Mouse (Mus musculus) retina, postnatal 1 day (tissue): ENCODE data around the gene Cul5.
A peak's percentile ranks its signal among the peaks of the same experiment; 100 is the strongest.

Experiments
- DNase-seq: peaks from one replicate; pipeline ENCODE4 v3.0.0-alpha.2; 2012

Cul5 gene

DNA sequence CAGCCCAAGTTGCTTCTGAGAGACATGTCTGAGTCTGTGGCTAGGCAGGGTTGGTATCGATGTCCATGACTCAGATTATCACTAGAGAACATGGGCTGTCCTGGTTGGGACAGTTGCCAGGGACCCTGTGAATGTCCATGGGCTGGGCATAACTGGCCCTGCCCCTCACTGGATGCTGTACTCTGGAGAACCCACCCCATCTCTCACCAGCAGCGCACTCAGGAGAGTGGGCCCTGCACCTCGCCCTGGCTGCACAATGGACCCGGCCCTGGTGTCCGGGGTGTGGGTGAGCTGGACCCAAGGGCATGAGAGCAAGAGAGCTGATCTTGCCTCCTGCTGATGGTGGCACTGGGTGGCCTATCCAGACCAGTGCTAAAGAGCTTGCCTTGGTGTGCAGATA, 64.9 kb downstream of the Cul5 start:
- DNase-seq, result no peak

DNA sequence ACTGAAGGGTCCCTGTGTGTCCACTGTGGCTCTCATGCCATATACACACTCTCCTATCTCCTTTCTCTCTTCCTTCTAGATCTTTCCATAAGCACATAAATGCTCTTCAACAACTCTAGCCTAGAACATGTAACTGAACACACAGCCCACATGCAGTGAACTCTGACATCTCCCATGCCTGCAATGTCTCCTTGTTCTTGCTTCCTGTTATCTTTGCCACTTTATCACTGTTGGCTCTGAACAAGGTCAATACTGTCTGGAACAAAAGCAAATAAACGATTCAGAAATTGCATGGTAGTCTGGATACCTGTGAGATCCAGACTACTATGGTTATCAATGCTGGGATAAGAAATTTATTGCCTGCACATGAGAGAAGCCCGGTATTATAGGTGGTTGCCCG, 66.0 kb downstream of the Cul5 start:
- no peak for DNase-seq

DNA sequence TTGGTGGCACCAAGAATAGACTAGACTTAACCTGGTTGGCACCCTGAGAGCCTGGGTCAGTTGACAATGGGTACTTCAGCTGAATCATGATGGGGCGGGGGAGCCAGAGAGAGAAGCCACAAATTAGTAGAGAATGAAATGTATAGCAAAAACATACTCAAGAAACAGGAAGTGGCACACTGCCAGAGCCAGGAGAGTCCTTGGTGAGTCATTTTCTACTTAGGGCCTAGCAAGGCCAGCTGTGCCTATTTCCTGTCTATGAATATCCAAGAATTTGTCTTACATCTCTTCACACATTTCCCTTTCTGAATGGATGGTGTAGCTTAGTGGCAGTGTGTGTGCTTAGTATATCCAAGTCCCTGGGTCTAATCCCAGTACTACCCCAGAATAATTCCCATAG, 66.4 kb downstream of the Cul5 start:
- no peak for DNase-seq

DNA sequence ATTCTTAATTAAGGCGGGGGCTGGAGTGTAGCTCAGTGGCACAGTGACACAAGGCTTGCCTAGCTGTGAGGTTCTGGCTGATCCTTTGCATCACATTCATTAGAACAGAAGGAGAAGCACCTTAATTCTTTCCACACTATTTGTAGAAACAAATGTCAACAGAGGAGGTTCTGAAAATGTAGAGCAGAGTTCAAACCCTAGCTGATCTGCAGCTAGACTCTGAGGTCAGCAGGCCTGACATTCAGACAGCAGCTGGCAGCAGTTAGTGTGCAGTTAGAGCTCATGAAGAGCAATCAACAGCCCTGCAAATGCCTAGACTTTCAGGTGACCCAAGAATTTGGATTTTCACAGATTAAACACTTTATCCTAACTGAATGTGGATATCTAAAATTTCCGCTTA, 68.3 kb downstream of the Cul5 start:
- no peak for DNase-seq

DNA sequence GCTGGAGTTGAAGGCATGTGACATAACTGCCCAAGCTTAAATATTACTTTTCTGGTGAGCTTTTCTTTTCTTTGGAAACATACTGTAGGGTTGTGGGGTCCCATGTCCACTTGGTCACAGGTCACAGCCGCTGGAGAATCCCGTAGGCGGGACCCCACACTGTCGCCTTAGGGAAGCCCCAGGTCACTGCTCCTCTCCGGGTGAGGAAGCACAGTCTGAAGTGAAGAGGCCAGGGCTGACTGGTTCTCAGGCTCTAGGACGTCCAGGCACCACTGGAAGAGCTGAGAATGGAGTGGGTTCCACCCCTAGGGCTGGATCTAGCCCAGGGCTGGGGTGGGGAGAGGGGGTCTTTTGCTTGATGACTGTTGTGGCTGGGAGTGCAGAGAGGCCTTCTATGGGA, 71.2 kb downstream of the Cul5 start:
- DNase-seq, result no peak

DNA sequence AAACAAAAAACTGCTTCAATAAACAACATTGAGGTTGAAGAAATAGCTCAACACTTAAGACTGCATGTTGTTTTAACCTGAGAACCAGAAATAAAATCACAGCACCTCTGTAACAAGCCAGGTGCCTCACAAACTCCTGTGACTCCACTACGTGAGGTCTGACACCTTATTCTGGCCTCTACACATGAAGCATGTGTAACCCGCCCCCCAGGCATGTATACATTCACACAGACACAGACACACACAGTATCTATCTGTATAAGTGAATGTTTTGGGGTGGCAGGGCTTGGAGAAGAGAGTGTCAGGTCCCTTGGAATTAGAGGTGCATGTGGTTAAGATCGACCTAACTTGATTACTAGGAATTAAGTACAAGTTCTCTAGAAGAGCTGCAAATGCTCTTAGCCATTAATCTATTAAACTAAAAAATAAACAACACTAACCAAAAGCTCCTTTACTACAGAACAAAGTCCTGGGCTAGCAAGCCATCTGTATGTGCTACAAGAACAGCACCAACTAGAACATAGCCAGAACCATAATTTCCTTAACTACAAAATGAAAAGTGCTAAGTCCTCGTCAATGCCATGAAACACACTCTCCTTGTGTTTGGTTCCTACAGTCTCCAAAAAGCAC, 72.7 kb downstream of the Cul5 start:
- DNase-seq, result no peak

DNA sequence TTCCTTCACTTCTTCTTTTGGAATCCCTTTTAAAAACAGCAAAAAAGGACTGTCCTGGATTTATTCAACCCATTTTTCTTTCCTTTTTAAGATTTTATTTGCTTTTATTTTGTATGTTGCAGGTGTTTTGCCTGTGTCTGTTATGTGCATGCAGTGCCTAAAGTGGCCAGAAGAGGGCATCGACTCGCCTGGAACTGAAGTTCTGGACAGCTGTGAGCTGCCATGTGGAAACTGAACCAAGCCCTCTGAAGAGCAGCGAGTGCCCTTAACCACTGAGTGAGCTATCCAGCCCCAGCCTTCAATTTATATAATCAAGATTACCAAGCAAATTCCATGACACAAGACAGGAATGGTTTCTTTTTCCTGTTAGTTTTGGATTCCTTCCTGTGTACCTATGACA, 75.0 kb downstream of the Cul5 start:
- DNase-seq, result peak; percentile 81

DNA sequence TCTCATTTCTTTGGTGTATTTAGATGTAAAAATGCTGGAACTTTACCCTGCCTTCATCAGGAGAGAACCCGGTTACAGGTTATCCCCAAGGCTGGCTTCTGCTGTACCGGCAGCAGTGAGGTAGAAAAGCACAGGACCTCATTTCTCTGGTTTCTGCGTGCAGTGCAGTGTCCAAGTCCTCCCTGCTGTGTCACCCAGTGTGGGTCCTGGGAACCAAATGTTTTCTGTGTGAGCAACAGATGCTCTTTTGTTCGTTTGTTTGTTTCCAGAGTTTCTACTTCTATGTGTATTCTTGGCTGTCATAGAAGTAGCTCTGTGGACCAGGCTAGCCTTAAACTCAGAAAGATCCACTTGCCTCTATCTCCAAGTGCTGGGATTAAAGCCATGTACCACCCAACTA, 87.9 kb downstream of the Cul5 start:
- DNase-seq, result no peak

DNA sequence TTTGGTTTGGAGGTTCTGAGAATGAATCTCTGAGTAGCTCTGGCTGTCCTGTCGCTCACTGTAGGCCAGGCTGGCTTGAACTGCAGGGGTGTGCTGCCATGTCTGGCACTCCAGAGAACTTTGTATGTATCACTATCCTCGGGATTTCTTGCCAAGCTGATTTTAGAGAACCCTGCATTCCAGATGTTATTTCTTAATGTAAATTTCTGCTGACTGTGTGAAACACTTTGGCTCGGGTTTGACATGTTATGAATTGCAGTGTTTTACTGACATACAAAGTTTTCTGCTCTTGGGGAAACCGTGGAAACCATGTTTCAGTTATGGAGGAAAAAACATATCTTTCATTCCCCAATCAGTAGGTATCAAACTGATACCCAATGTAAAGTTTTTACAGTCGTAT, 94.1 kb downstream of the Cul5 start:
- no peak for DNase-seq

DNA sequence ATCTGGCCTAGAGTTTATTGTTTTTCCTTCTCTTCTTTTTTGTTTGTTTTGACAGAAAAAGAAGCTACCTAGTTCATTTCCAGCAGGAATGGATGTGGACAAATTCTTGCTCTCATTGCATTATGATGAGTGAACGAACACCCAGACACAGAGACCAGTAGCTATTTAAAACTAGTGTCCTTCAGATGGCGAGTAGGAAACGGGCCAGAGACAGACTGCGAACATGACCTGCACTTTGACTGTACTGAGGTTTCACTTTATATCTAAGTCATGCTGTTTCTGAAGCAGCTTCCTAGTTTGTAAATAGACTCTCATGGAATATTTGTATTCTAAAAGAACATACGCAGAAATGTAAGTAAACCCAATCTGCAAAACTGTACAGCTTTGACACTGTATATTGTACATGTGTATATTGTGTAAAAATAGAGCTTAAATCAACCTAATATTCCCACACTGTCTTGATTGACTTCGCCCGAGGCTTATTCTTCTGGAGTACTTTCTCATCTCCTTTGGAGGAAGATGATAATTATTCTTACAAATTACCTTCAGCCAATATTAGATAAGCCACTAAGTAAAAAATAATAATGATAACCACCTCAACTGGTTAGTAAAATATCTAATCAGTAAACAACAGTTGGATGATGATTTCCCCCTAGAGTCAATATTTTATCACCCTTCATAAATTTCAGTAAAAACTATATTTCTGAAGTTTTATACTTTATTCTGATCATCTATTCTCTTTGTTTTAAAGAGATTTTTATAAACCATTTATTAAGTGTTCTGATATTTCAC, 97.1 kb downstream of the Cul5 start:
- no peak for DNase-seq

DNA sequence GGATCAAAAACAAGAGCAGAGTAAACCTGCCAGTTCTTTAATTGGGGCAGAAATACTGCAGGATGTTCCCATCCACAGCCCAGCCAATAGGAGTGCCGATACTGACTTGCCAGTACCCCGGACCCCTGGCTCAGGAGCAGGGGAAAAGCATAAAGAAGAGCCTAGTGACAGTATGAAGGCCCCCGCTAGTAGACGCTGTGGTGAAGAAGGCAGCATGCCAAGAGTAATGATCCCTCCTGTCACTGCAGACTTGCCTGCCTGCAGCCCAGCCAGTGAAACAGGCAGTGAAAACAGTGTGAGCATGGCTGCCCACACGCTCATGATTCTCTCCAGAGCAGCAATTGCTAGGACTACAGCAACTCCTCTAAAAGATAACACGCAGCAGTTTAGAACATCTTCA, 99.2 kb downstream of the Cul5 start:
- no peak for DNase-seq
